Mouse (Mus musculus) T-helper 1 cell (primary cell): ENCODE results near the gene Cst11.
"Not testable (repeated sequence)": the region's sequence is repeated elsewhere in the genome, so short reads cannot be mapped to it uniquely, and the experiment has no call there.

Source experiments
- in situ Hi-C: fragments of 300-600 bp; cut with MboI, MseI; formaldehyde crosslinking; loops from one replicate; pipeline ENCODE4 v1.15.1; 2025; ENCODE audit warnings: high pct_unique_total_duplicates

Cst11 gene

GRCm38 (mm10) chr2:148771397-148771796 is at the start of gene Cst11:
Gene Cst11, minus strand, starts transcription at chr2:148771497.
- in situ Hi-C loops: not testable (repeated sequence)

- in situ Hi-C loops: no loop called here
These were observed 48.6 kb upstream of the Cst11 start, which contains the start of gene Cst13 for GRCm38 (mm10) chr2:148819909-148820308. Gene Cst13, plus strand, starts transcription at chr2:148820081.

- in situ Hi-C loops: no loop called here
These were observed 35.4 kb upstream of the Cst11 start for GRCm38 (mm10) chr2:148806696-148807095.

- in situ Hi-C loops: no loop called here
These were observed 30.2 kb upstream of the Cst11 start for GRCm38 (mm10) chr2:148801491-148801921.

GRCm38 (mm10) chr2:148798485-148798884 is 27.2 kb upstream of the Cst11 start, which contains the start of gene Cst8:
Gene Cst8, plus strand, starts transcription at chr2:148798785.
- in situ Hi-C loops: no loop called here

GRCm38 (mm10) chr2:148789142-148789541 is 17.8 kb upstream of the Cst11 start, which contains the start of gene Cst12:
Gene Cst12, plus strand, starts transcription at chr2:148789361.
- in situ Hi-C loops: no loop called here

GRCm38 (mm10) chr2:148781709-148782108 is 10.4 kb upstream of the Cst11 start, which contains the start of gene 8030411F24Rik:
Gene 8030411F24Rik, plus strand, starts transcription at chr2:148782009.
- in situ Hi-C loops: no loop called here

- in situ Hi-C loops: no loop called here
These were observed 7.5 kb downstream of the Cst11 start for GRCm38 (mm10) chr2:148763648-148764388.

- in situ Hi-C loops: loop anchor here (10.0 kb wide), 2 partner anchors 150 to 200 kb away; no protein-coding TSS in a partner anchor
These were observed 16.9 kb downstream of the Cst11 start for GRCm38 (mm10) chr2:148754310-148754846.

- in situ Hi-C loops: loop anchor here (10.0 kb wide), 2 partner anchors 153 to 197 kb away; no protein-coding TSS in a partner anchor
These were observed 19.1 kb downstream of the Cst11 start for GRCm38 (mm10) chr2:148751893-148752813.

- in situ Hi-C loops: loop anchor here (10.0 kb wide), 2 partner anchors 155 to 195 kb away; no protein-coding TSS in a partner anchor
These were observed 21.2 kb downstream of the Cst11 start, which contains the start of gene Cstl1 for GRCm38 (mm10) chr2:148750058-148750457. Gene Cstl1, plus strand, starts transcription at chr2:148750358.

- in situ Hi-C loops: loop anchor here (5.0 kb wide), 1 partner anchor 77 kb away; no protein-coding TSS in a partner anchor
These were observed 27.4 kb downstream of the Cst11 start for GRCm38 (mm10) chr2:148743846-148744407.

- in situ Hi-C loops: loop anchor here (5.0 kb wide), 1 partner anchor 76 kb away; no protein-coding TSS in a partner anchor
These were observed 28.3 kb downstream of the Cst11 start for GRCm38 (mm10) chr2:148743001-148743400.

- in situ Hi-C loops: no loop called here
These were observed 38.8 kb downstream of the Cst11 start, which contains the start of gene Napb for GRCm38 (mm10) chr2:148732327-148733000. Gene Napb, minus strand, starts transcription at chr2:148732467.

GRCm38 (mm10) chr2:148731614-148732326 is 39.5 kb downstream of the Cst11 start:
- in situ Hi-C loops: no loop called here

GRCm38 (mm10) chr2:148719271-148719995 is 51.9 kb downstream of the Cst11 start:
- in situ Hi-C loops: no loop called here
